Mouse (Mus musculus) thymus, adult 2 months (tissue): ENCODE data around the gene 4930432K21Rik. TPM values are rescaled to one million over a fixed set of nuclear protein-coding genes. Genes with fewer than 3 reads are reported as not detected.
A peak's percentile ranks its signal among the peaks of the same experiment; 100 is the strongest.

Experiments used
- DNase-seq: peaks from one replicate; pipeline ENCODE4 v3.0.0; 2021
- H3K27ac ChIP-seq: fragments of 200-500 bp; 2 replicates; pipeline ENCODE4 v1.5.1; 2012; ENCODE audit warnings: low read length, control low read depth; ENCODE audit not compliant: control insufficient read depth, insufficient read depth
- H3K27me3 ChIP-seq: fragments of 200-500 bp; 2 replicates; pipeline ENCODE4 v1.6.1; 2012; ENCODE audit warnings: mild to moderate bottlenecking, low read length, moderate library complexity, mixed read lengths; ENCODE audit not compliant: control insufficient read depth, insufficient read depth
- H3K36me3 ChIP-seq: fragments of 200-500 bp; 2 replicates; pipeline ENCODE4 v1.6.1; 2012; ENCODE audit warnings: mild to moderate bottlenecking, low read length, moderate library complexity; ENCODE audit not compliant: control insufficient read depth, insufficient read depth
- H3K4me1 ChIP-seq: fragments of 200-500 bp; replicated peaks from 2 replicates; pipeline ENCODE4 v1.6.1; 2012; ENCODE audit warnings: low read length; ENCODE audit not compliant: control insufficient read depth, insufficient read depth
- H3K4me3 ChIP-seq: fragments of 200-500 bp; 2 replicates; pipeline ENCODE4 v1.5.1; 2012; ENCODE audit warnings: mild to moderate bottlenecking, low read length, control low read depth, moderate library complexity; ENCODE audit not compliant: control insufficient read depth, insufficient read depth
- CTCF ChIP-seq: fragments of 200-500 bp; IDR thresholded peaks from 2 replicates; pipeline ENCODE4 v1.5.1; 2012; ENCODE audit warnings: mild to moderate bottlenecking, control low read depth, low read length, moderate library complexity, borderline replicate concordance; ENCODE audit not compliant: control insufficient read depth, poor library complexity, insufficient read depth; ENCODE audit errors: extremely low read depth
- POLR2A ChIP-seq: fragments of 200-500 bp; IDR thresholded peaks from 2 replicates; pipeline ENCODE4 v1.6.1; 2012; ENCODE audit warnings: mild to moderate bottlenecking, low read length, control low read depth, moderate library complexity; ENCODE audit not compliant: control insufficient read depth, poor library complexity, insufficient read depth; ENCODE audit errors: extremely low read depth
- WGBS: fragments of 180-500 bp; shearing (Covaris S2); methylation state at CpG from one replicate; pipeline ENCODE4 v1.1.7; 2018; 5-methylcytosine and 5-hydroxymethylcytosine counted together
- polyA plus RNA-seq: library from polyadenylated mRNA; depleted of rRNA; stranded (reverse); fragments of >200 nt; gene quantifications from 2 replicates; pipeline ENCODE4 v1.2.3, GENCODE M21; 2012

Gene 4930432K21Rik
- polyA plus RNA-seq, 1 experiment: 1.9 TPM

DNA sequence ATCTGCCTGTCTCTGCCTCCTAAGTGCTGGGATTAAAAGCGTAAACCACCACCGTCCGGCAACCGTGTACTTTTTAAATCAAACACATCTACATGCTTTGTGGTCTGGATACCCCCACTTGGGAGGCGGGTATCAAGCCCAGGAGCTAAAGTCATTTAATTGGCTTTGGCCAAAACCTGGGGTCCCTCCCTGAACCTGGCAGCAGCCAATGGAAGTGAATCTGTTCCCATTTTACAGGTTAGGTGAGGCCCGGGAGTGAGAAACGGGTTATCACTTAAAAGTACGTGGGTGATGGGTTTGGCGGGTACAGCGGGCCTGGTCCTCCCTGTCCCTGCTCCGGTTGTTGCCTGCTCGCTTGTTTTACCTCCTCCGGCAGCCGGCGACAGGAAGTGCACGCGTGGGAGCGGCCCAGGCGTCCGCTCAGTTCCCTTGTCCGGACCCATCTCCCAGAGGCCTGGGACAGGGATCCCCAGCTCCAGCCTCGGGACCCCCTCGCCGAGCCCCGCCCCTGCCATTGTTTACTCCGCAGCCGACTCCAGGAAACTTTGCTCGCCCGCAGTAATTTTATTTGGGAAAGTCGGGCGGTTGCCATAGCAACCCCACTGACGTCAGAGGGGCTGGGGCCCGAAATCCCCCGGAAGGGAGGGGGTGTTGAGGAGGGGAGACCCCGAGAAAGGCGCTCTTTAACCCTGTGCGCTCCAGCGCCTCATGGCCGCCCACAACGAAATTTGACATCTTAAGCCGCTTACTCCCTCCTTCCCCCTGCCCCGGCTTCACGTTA, 49.5 kb downstream of the 4930432K21Rik start:
- no peaks in the 10 kb centered on the region for H3K36me3 ChIP-seq
- H3K4me1 ChIP-seq: peaks cover 54% of the 10 kb centered on the region
- TF ChIP-seq CTCF (0 out of 2 replicates have a peak, but pooled peaks have one; percentile 13), POLR2A (peak; percentile 50; the same call in 1 of the 2 replicates)
- 3% methylated on average over 43 of the region's 43 CpGs for WGBS
- peak overlapping the region; percentile 59 for H3K4me3 ChIP-seq
- peak overlapping the region; percentile 90 for H3K27ac ChIP-seq
- no peaks in the 10 kb centered on the region for H3K27me3 ChIP-seq
- DNase-seq: peak; percentile 82

DNA sequence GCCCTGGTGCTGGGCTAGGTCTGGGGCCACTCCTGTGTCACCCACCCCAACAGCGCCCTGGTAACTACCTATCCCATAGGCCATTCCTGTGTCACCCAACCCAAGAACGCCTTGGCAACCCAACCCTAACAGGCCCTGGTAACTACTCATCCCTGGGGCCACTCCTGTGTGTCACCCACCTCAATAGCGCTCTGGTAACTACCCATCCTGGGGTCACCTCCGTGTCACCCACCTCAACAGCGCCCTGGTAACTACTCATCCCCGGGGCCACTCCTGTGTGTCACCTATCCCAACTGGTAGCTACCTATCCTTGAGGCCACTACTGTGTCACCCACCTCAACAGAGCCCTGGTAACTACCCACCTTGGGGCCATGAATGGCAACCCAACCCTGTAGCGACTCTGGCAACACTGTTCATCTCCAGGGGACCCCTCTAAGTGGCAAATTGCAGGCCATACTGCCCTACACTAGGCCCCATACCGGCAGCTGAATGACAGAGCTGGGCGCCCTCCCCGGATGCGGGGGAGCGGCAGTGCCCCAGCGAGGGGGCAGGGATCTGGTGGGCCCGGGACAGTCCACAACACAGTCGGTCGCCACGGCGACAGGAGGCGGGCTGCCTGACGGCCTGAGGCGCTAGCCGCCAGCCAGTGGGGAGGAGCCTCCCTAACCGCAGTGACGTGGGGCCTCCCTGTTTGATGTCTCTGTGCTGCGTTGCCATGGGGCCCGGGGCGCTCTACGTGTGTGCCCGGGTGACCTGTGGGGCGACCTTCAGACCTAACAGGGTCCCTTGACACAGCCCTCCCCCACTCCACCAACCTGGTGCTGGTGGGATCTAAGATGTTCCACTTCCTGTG, 50.3 kb downstream of the 4930432K21Rik start:
- peak; percentile 30; the same call in 1 of the 2 replicates for TF ChIP-seq CTCF
- peak; percentile 55; the same call in 1 of the 2 replicates for TF ChIP-seq POLR2A
- Histone ChIP-seq H3K27ac (peak overlapping the region; percentile 90), H3K4me1 (peaks cover 55% of the 10 kb centered on the region), H3K4me3 (peak overlapping the region; percentile 59), H3K36me3 (no peaks in the 10 kb centered on the region), H3K27me3 (no peaks in the 10 kb centered on the region)
- peak; percentile 93 for DNase-seq
- WGBS: 4% methylated on average over 30 of the region's 30 CpGs

DNA sequence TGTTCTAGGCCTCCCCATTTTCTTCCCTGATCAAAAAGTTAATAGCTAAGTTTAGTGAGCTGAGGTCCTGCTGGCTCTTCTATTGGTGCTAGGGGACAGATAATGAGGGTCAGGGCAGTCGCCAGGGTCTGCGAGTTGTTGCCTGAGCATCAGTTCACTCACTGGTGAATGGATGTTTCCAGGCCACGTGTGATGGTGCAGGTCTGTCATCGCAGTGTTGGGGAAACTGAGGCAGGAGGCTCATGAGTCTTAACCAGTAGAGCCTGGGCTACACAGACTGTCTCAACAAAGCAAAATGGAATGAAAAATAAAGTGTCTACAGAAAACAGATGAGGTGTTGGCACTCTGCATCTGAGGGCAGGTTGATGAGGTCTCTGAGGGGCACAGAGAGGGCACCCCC, 51.0 kb downstream of the 4930432K21Rik start:
- H3K4me3 ChIP-seq: no peak overlapping the region
- H3K4me1 ChIP-seq: peaks cover 60% of the 10 kb centered on the region
- no peaks in the 10 kb centered on the region for H3K27me3 ChIP-seq
- no peaks in the 10 kb centered on the region for H3K36me3 ChIP-seq
- TF ChIP-seq CTCF: no peak
- no peak for TF ChIP-seq POLR2A
- WGBS: 60% methylated on average over 4 of the region's 4 CpGs
- peak overlapping the region; percentile 90 for H3K27ac ChIP-seq
- DNase-seq: no peak

DNA sequence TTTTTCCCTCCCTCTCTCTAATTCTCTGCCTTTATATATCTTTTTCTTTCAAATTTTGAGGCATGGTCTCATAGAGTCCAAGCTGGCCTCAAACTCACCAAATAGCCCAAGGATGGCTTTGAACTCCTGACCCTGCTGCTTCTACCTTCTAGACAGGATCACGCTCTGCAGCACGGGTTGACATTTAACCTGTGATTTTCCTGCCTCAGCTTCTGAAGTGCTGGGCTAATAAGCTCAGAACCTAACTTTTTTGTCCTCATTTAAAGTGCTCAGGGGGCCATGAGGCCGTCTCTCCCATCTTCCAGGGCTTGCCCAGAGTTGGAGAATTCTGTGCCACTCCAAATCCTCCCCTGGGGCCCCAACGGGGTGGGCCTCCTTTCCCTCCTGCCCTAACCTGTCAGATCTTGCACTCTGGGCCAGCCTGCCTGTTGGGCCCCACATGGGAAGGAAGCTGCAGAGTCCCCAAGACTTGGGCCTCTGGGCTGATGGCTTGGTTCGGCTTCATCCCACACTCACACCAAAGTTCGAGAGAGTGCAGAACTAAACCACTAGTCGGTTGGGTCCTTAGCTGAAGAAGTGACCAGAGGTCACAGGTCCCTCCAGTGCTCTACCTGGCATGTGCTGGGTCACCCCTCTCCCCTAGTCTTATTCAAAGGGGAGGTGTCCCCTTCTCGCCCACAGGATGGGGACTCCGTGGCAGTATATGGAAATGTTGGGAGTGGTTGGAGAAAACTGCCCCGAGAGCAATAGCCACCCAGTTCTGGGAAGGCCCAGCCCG, 51.7 kb downstream of the 4930432K21Rik start:
- Histone ChIP-seq H3K4me3 (no peak overlapping the region), H3K27me3 (no peaks in the 10 kb centered on the region), H3K4me1 (peaks cover 63% of the 10 kb centered on the region), H3K27ac (peak overlapping the region; percentile 90; the same call in 1 of the 2 replicates), H3K36me3 (no peaks in the 10 kb centered on the region)
- WGBS: 72% methylated on average over 11 of the region's 11 CpGs
- no peak for DNase-seq
- TF ChIP-seq POLR2A (no peak), CTCF (no peak)

DNA sequence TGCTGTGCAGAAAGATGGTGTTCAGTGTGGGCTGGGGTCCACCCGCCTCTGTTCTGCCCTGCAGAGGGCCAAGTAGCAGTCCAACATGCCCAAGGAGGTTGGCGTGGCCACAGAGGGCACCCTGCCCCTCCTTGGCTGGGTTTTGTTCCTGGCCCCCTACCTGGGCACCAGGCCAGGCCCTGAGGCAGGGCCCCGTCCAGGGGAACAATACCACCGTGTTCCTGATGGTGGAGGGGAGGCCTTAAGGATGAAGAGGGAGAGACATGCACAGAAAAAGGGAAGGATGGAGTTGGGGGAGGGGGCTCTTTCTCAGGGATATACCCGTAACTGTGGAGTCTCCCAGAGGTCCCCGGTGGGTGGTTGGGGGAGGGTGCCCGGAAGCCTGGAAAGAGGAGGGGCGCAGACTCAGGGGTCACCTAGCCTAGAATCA, 52.3 kb downstream of the 4930432K21Rik start:
- no peak for DNase-seq
- Histone ChIP-seq H3K36me3 (no peaks in the 10 kb centered on the region), H3K4me1 (peaks cover 63% of the 10 kb centered on the region), H3K27me3 (no peaks in the 10 kb centered on the region), H3K27ac (peak overlapping the region; percentile 20; the same call in 1 of the 2 replicates), H3K4me3 (peak overlapping the region; percentile 65)
- WGBS: 54% methylated on average over 8 of the region's 8 CpGs
- TF ChIP-seq CTCF: 0 out of 2 replicates have a peak, but pooled peaks have one; percentile 15
- no peak for TF ChIP-seq POLR2A
